Mouse (Mus musculus) inflammation-experienced regulatory T-cells, adult 6 months (primary cell): Measurements from ENCODE around the gene 1700109H08Rik. TPM values are rescaled to one million over a fixed set of nuclear protein-coding genes. Genes with fewer than 3 reads are reported as not detected.
"Not testable (repeated sequence)": the region's sequence is repeated elsewhere in the genome, so short reads cannot be mapped to it uniquely, and the experiment has no call there.

Experiments
- ATAC-seq: one replicate; pipeline ENCODE4 v1.8.0; 2017
- polyA plus RNA-seq, 3 experiments: library from polyadenylated mRNA; unstranded; fragments of 100-300 nt; shearing (Covaris generic); gene quantifications; one replicate each; pipeline ENCODE4 v1.2.1; 2017

1700109H08Rik gene
- polyA plus RNA-seq, 3 experiments from 2014 or later: 7.4 to 15.4 (median 10.7) TPM

DNA sequence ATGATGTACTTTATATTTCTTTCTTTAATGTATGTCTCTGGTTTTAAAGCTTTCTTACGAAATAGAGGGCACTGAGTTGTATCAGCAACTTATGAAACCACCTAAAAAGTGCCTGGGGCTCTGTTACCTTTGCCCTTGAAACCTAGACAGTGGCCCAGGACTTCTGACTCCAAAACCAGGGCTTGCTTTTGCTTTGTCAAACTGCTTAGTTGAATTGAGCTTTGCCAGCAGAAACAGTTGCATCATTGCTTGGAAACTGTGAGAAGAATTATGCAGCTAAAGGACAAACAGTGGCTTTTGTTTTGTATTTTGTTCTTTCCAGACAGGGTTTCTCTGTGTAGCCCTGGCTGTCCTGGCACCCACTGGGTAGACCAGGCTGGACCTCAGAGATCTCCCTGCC lies 28.9 kb downstream of the 1700109H08Rik start:
- ATAC-seq: no peak

DNA sequence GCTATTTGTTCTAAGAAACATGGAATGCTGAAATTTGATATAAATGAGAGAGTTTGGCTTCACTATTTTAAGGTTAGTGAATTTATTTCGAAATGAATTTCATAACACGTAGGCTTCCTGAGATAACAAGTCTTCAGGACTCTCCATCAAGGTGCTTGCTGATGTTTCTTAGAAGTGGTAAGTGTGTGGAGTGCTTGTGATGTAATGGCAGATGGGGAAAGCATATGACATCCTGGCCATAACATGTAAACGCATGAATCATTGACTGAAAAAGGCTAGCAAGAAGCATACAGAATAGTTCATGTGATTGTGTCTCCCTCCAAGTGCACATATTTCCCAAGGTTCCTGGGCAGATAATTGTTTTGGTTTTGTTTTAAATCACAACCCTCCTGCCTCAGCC lies 29.4 kb downstream of the 1700109H08Rik start:
- ATAC-seq: no peak

DNA sequence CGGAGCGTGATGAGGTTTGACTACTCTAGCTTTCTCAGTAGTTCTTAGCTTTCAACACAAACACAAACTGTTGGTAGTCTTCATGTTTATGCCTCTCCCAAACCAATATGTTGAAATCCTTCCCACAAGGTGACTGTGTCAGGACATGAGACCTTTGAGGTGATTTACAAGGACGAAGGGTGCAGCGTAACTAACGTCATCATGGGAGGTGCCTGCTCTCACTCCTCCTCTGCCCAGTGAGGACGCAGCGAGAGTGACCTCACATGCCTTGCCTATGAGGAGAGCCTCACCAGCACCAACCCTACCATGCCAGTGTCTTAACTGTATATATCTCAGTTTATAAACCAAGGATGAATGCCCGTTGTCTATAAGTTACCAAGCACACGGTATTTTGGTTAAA lies 35.7 kb downstream of the 1700109H08Rik start:
- no peak for ATAC-seq

DNA sequence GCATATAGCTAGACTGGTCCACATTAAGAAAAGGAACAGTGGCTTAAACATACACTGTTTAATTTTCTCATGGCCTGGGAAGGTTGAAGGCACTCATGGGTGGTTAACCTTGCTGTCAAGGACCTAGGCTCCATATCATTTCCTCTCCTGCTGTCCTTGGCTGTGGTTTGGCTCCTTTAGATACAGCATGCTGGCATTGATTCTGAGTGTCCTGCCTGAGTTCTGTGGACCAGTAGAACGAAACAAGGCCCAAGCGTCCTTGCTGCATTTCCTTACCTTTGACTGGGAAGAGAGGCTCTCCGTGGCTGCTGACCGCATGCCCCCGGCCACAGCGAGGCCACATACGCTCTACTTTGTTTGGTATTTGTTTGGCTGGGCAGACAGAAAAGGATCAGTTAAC lies 37.9 kb downstream of the 1700109H08Rik start:
- no peak for ATAC-seq

DNA sequence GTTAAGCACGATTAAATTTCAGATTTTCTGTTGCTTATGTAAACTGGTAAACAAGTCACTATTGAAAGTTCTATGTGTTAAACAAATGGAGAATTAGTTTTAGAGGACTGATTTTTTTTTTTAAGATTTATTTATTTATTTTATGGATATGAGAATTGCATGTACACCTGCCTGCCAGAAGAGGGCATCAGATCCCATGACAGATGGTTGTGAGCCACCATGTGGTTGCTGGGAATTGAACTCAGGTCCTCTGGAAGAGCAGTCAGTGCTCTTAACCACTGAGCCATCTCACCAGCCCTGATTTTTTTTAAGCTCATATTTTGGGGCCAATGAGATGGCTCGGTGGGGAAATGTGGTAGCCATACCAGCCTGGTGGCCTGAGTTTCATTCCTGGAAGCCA lies 40.5 kb downstream of the 1700109H08Rik start:
- not testable (repeated sequence) for ATAC-seq

DNA sequence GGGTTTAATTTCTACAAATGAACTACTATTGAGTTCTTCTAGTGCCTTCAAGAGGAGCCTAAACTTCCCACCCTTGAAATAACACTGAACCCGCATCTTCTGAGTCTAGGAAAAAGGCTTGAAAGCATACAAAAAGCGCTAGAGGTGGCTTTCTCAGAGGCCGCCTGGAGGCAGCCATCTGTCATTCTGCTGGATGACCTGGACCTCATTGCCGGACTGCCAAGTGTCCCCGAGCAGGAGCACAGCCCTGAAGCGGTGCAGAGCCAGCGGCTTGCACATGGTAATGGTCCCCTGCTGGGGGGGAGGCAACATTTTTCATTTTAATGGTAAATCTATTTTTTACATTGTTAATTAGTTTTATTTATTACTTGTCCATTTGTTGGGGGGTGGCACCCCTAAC lies 49.1 kb downstream of the 1700109H08Rik start:
- no peak for ATAC-seq

DNA sequence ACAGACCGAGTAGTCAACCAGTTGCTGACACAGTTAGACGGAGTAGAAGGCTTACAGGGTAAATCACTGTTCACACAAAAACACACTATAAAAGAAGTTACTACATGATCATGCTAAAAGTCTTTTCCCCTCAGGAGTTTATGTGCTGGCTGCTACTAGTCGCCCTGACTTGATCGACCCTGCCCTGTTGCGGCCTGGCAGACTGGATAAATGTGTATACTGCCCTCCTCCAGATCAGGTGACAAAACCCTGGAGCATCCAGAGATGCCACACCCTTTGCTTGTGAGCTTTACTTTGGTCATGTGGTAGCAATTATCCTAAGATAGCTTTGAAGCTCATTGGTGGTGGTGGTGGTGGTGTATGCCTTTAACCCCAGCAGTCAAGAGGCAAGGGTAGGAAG lies 58.7 kb downstream of the 1700109H08Rik start:
- no peak for ATAC-seq

DNA sequence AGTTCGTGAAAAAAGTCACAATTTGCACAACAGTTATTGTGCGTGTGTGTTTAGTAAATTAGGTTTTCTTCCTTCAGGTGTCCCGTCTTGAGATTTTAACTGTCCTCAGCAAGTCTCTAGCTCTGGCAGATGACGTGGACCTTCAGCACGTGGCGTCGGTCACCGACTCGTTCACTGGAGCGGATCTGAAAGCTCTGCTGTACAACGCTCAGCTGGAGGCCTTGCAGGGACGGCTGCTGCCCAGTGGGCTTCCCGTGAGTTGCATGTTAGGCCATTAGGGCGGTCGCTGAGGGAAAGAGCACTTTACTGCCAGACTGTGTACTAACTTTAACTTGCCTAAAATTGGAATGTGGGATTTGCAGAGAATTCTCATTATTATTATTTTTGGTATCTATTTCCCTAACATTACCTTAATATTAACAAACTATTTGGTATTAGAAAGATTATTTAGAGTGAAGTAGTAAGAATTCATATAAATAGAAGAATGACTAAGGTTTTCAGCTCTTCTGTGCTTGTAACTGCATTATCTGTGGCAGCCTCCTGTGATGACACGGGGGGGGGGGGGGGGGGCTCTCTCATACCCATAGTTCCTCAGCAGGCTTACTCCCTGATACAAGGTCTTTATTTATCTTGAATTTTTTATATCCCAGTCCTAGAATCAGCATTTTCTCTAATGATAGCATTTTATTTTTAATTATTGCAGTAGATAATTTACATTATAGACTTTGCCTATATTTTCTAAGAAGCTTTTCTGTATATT lies 60.3 kb downstream of the 1700109H08Rik start:
- no peak for ATAC-seq

DNA sequence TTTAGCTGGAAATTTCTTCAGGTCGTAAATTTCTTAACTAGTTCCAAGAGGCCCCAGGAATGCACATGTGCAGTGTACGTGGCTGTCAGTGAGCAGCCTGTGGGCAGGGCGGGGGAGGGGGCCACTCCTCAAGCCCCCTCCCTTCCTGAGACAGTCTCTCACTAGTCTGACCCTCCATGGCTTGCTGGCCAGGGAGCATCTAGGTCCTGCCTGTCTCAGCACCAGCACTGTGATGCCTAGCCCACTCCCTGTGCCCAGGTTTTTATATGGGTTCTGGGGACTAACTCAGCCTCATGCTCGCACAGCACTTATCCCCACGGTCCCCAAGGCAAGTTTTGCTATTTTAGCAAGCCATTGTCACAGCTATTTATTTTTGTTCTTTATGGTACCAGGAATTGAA lies 60.9 kb downstream of the 1700109H08Rik start:
- no peak for ATAC-seq

DNA sequence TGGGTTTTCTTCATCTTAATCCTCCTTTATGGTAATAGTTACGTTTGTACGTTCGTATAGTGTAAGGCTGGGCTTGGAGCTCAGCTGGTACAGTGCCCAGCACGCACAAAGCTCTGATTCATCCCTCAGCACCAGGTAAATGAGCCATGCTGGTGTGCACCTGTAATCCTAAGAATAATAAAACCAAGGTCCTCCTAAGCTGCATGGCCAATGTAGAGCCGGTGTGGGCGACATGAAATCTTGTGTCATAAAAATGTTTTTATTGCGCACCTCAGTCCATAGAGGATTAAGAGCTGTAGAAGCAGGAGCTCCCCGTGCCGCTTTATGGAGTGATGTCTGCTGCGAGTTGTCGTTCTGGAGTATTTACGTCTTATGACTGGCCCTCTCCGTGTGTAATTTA lies 61.9 kb downstream of the 1700109H08Rik start:
- no peak for ATAC-seq

DNA sequence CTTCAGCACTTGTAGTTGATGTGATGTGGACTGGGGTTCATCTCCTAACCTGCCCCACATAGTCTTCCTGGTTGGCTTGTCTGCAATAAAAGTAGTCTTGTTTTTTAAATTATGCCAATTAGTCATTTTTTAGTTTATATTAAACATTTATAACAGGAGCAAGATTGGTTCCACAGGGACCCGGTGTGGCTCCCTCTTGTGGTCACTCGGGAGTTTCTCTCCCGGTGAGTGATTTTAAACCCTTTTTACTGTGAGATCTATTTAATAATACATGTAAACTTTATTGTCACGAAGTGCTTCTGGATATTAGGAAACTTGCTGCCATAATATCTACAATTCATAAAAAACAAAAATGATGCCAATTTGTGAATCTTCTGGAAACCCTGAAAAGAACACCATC lies 62.6 kb downstream of the 1700109H08Rik start:
- ATAC-seq: no peak

Other genes starting within 250 kb of the 1700109H08Rik start
- gene Cdk6, start 230.1 kb upstream of the 1700109H08Rik start, polyA plus RNA-seq: 10 to 100 TPM; 21.7 to 46.6 (median 26.3) TPM
- gene Fam133b, start 27.7 kb upstream of the 1700109H08Rik start, polyA plus RNA-seq: 10 to 100 TPM; 40.1 to 59.9 (median 53.6) TPM
- gene Pex1, start 24.5 kb downstream of the 1700109H08Rik start, polyA plus RNA-seq: 10 to 100 TPM; 13.4 to 19.2 (median 18.9) TPM
- 10 to 100 TPM; 26.7 to 39.1 (median 32.6) TPM for gene Rbm48, start 25.0 kb downstream of the 1700109H08Rik start, polyA plus RNA-seq
- gene Tmbim7, start 79.6 kb downstream of the 1700109H08Rik start, polyA plus RNA-seq: not detected
- gene Gatad1, start 85.6 kb downstream of the 1700109H08Rik start, polyA plus RNA-seq: 10 to 100 TPM; 29.6 to 39.4 (median 39.1) TPM
- gene Ankib1, start 231.4 kb downstream of the 1700109H08Rik start, polyA plus RNA-seq: 10 to 100 TPM; 17.5 to 19.5 (median 18.8) TPM
- gene Krit1, start 231.6 kb downstream of the 1700109H08Rik start, polyA plus RNA-seq: 100 to 1,000 TPM; 104 to 131 (median 120) TPM